Mouse (Mus musculus): ENCODE results near the gene Scd2. TPM values are rescaled to one million over a fixed set of nuclear protein-coding genes. Genes with fewer than 3 reads are reported as not detected.
"Not testable (repeated sequence)": the region's sequence is repeated elsewhere in the genome, so short reads cannot be mapped to it uniquely, and the experiment has no call there.

Gene Scd2
- polyA plus RNA-seq, 1 experiment from 2014 or later, result 298 TPM

- ATAC-seq (replicated peaks; ENCODE audit: insufficient number of reproducible peaks, low FRiP score, low TSS enrichment, low read depth) (no peak), DNase-seq (ENCODE audit: low spot score) (no peak)
- Histone ChIP-seq H3K36me3 (replicated peaks; ENCODE audit: control insufficient read depth, insufficient read depth, low read depth, low read length) (no peaks in the 10 kb centered on the region), H3K4me3 (ENCODE audit: low read depth, low read length) (no peak overlapping the region), H3K9ac (replicated peaks; ENCODE audit: low read length) (no peak overlapping the region), H3K4me1 (ENCODE audit: control insufficient read depth, insufficient read depth, low read length) (no peaks in the 10 kb centered on the region), H3K27ac (replicated peaks; ENCODE audit: low read depth, low read length) (no peak overlapping the region), H3K27me3 (ENCODE audit: control insufficient read depth, insufficient read depth, low read length) (no peaks in the 10 kb centered on the region), H3K9me3 (replicated peaks; ENCODE audit: control insufficient read depth, low read length) (no peaks in the 10 kb centered on the region), H3K4me2 (ENCODE audit: low read depth, low read length) (no peak overlapping the region)
- 92% methylated on average over 5 of the region's 5 CpGs for WGBS
These were observed 16.6 kb upstream of the Scd2 start for GRCm38 (mm10) chr19:44276861-44277260.

DNA sequence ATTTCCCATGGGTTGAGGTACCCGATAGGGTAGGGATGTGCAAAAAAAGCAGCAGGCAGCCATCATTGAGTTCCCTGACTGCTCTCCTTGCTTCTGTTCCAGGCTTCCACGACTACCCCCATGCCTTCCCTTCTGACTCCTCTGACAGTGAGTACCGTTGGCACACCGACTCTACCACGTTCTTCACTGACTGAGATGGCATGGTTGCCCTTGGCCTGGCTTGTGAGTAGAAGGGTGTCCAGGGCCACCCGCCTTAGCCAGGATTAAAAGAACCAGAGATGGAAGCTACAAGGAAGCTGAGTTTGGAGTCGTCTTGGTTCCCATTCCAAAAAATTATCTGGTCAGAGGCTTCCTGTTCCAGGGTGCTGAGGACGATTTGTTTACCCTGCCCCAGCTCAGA, 15.5 kb upstream of the Scd2 start:
- Histone ChIP-seq H3K4me3 (ENCODE audit: low read depth, low read length) (no peak overlapping the region), H3K27ac (replicated peaks; ENCODE audit: low read depth, low read length) (no peak overlapping the region), H3K9me3 (replicated peaks; ENCODE audit: control insufficient read depth, low read length) (no peaks in the 10 kb centered on the region), H3K27me3 (ENCODE audit: control insufficient read depth, insufficient read depth, low read length) (no peaks in the 10 kb centered on the region), H3K36me3 (replicated peaks; ENCODE audit: control insufficient read depth, insufficient read depth, low read depth, low read length) (no peaks in the 10 kb centered on the region), H3K4me2 (ENCODE audit: low read depth, low read length) (no peak overlapping the region), H3K9ac (replicated peaks; ENCODE audit: low read length) (no peak overlapping the region), H3K4me1 (ENCODE audit: control insufficient read depth, insufficient read depth, low read length) (no peaks in the 10 kb centered on the region)
- 87% methylated on average over 8 of the region's 8 CpGs for WGBS
- ATAC-seq (replicated peaks; ENCODE audit: insufficient number of reproducible peaks, low FRiP score, low TSS enrichment, low read depth) (no peak), DNase-seq (ENCODE audit: low spot score) (no peak)

- Histone ChIP-seq H3K4me3 (ENCODE audit: low read depth, low read length) (no peak overlapping the region), H3K36me3 (replicated peaks; ENCODE audit: control insufficient read depth, insufficient read depth, low read depth, low read length) (no peaks in the 10 kb centered on the region), H3K9me3 (replicated peaks; ENCODE audit: control insufficient read depth, low read length) (no peaks in the 10 kb centered on the region), H3K4me2 (ENCODE audit: low read depth, low read length) (no peak overlapping the region), H3K9ac (replicated peaks; ENCODE audit: low read length) (no peak overlapping the region), H3K4me1 (ENCODE audit: control insufficient read depth, insufficient read depth, low read length) (peaks cover 7% of the 10 kb centered on the region), H3K27ac (replicated peaks; ENCODE audit: low read depth, low read length) (no peak overlapping the region), H3K27me3 (ENCODE audit: control insufficient read depth, insufficient read depth, low read length) (no peaks in the 10 kb centered on the region)
- 11% methylated on average over 6 of the region's 6 CpGs for WGBS
- DNase-seq (ENCODE audit: low spot score), result peak; percentile 53
- ATAC-seq (replicated peaks; ENCODE audit: insufficient number of reproducible peaks, low FRiP score, low TSS enrichment, low read depth), result no peak
These were observed 12.7 kb upstream of the Scd2 start for GRCm38 (mm10) chr19:44280755-44281154.

- not testable (repeated sequence) for H3K4me2 ChIP-seq (ENCODE audit: low read depth, low read length); H3K27me3 ChIP-seq (ENCODE audit: control insufficient read depth, insufficient read depth, low read length); H3K9ac ChIP-seq (replicated peaks; ENCODE audit: low read length); ATAC-seq (replicated peaks; ENCODE audit: insufficient number of reproducible peaks, low FRiP score, low TSS enrichment, low read depth); H3K4me3 ChIP-seq (ENCODE audit: low read depth, low read length); H3K27ac ChIP-seq (replicated peaks; ENCODE audit: low read depth, low read length); DNase-seq (ENCODE audit: low spot score); H3K9me3 ChIP-seq (replicated peaks; ENCODE audit: control insufficient read depth, low read length); H3K36me3 ChIP-seq (replicated peaks; ENCODE audit: control insufficient read depth, insufficient read depth, low read depth, low read length); H3K4me1 ChIP-seq (ENCODE audit: control insufficient read depth, insufficient read depth, low read length)
- WGBS, result 26% methylated on average over 1 of the region's 1 CpGs
These were observed 11.5 kb upstream of the Scd2 start for GRCm38 (mm10) chr19:44281825-44282447.

GRCm38 (mm10) chr19:44282534-44283156, 10.8 kb upstream of the Scd2 start:
- WGBS, result 26% methylated on average over 9 of the region's 9 CpGs
- Histone ChIP-seq H3K4me3 (ENCODE audit: low read depth, low read length) (no peak overlapping the region), H3K36me3 (replicated peaks; ENCODE audit: control insufficient read depth, insufficient read depth, low read depth, low read length) (no peaks in the 10 kb centered on the region), H3K4me1 (ENCODE audit: control insufficient read depth, insufficient read depth, low read length) (peaks cover 7% of the 10 kb centered on the region), H3K9me3 (replicated peaks; ENCODE audit: control insufficient read depth, low read length) (no peaks in the 10 kb centered on the region), H3K27ac (replicated peaks; ENCODE audit: low read depth, low read length) (0 out of 2 replicates have a peak overlapping the region, but pooled peaks have one; percentile 16), H3K4me2 (ENCODE audit: low read depth, low read length) (no peak overlapping the region), H3K9ac (replicated peaks; ENCODE audit: low read length) (0 out of 2 replicates have a peak overlapping the region, but pooled peaks have one; percentile 1), H3K27me3 (ENCODE audit: control insufficient read depth, insufficient read depth, low read length) (no peaks in the 10 kb centered on the region)
- no peak for ATAC-seq (replicated peaks; ENCODE audit: insufficient number of reproducible peaks, low FRiP score, low TSS enrichment, low read depth)
- no peak for DNase-seq (ENCODE audit: low spot score)

DNA sequence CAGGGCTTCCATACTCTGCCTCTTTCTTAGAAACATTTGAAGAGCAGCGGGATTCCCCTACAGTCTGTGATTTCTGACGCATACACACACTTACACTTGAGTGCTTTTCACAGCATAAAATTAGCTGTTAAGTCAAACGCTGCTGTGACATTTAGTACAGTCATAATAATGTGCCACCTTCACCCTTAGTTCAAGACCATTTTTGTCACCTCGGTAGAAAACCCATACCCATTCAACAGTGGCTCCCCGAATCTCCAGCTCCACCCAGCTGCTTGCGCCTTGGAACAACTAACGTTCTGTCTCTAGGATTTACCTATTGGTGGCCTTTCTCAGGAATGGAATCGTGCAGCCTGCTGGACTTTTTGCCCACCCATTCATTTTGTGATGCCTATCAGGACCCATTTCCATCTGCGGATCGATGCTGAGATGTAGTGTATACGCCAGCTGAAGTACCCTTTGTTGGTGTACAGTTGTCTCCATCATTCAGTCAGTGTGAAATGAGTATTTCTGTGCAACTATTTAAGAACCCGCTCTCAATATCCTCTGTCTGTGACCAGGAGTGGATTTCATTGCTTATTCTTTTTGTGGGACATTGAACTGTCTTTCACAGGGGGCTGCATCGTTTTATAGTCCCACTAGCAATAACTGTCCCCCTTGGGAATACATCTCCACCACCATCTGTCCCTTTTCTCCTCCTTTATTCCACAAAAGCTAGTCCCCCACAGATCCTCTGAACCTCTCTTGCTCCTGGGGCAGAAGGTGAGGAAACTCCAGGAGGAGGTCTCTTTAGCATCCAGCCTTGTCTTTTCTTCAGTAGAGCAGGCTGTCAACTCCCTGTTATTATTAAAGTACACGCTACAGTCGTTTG, 10.1 kb upstream of the Scd2 start:
- Histone ChIP-seq H3K4me1 (ENCODE audit: control insufficient read depth, insufficient read depth, low read length) (peaks cover 7% of the 10 kb centered on the region), H3K27ac (replicated peaks; ENCODE audit: low read depth, low read length) (peak overlapping the region; percentile 92), H3K4me3 (ENCODE audit: low read depth, low read length) (peak overlapping the region; percentile 21; the same call in 1 of the 2 replicates), H3K4me2 (ENCODE audit: low read depth, low read length) (peak overlapping the region; percentile 62), H3K36me3 (replicated peaks; ENCODE audit: control insufficient read depth, insufficient read depth, low read depth, low read length) (no peaks in the 10 kb centered on the region), H3K27me3 (ENCODE audit: control insufficient read depth, insufficient read depth, low read length) (no peaks in the 10 kb centered on the region), H3K9ac (replicated peaks; ENCODE audit: low read length) (peak overlapping the region; percentile 59), H3K9me3 (replicated peaks; ENCODE audit: control insufficient read depth, low read length) (no peaks in the 10 kb centered on the region)
- WGBS, result 35% methylated on average over 15 of the region's 15 CpGs
- DNase-seq (ENCODE audit: low spot score) (no peak), ATAC-seq (replicated peaks; ENCODE audit: insufficient number of reproducible peaks, low FRiP score, low TSS enrichment, low read depth) (no peak; the same call in 1 of the 2 replicates)

DNA sequence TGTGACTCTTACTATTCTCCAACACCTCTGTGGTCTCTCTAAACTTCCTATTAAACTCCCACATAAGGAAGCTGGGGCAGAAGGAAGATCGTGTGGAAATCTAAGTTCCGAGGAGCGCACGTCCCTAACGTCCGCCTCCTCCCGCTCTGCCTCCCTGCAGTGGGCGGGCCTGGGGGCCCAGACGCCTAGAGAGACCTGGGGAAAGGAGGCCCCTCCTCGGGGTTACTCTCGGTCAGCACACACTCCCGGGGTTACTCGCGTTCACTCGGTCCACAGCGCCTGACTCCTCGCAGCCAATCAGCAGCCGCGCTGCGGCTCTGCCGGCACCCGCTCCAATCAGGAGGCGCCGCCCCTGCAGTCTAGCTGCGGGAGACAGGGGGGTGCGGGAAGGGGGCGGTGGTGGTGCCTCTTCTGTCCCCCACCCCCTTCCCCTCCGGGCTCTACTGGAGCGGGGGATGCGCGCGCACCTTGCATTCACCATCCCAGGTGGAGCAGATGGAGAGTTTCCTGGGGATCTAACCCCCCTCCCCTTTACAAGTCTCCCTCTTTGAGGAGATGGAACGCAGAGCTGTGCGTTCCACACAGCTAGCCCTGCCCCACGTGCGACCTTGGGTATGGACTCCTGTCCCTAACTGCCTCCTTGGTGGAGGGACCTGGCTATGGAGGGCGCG, 9.3 kb upstream of the Scd2 start:
- Histone ChIP-seq H3K9me3 (replicated peaks; ENCODE audit: control insufficient read depth, low read length) (no peaks in the 10 kb centered on the region), H3K4me1 (ENCODE audit: control insufficient read depth, insufficient read depth, low read length) (peaks cover 7% of the 10 kb centered on the region), H3K36me3 (replicated peaks; ENCODE audit: control insufficient read depth, insufficient read depth, low read depth, low read length) (no peaks in the 10 kb centered on the region), H3K4me3 (ENCODE audit: low read depth, low read length) (peak overlapping the region; percentile 33), H3K9ac (replicated peaks; ENCODE audit: low read length) (peak overlapping the region; percentile 59), H3K4me2 (ENCODE audit: low read depth, low read length) (peak overlapping the region; percentile 62), H3K27me3 (ENCODE audit: control insufficient read depth, insufficient read depth, low read length) (no peaks in the 10 kb centered on the region), H3K27ac (replicated peaks; ENCODE audit: low read depth, low read length) (peak overlapping the region; percentile 92)
- ATAC-seq (replicated peaks; ENCODE audit: insufficient number of reproducible peaks, low FRiP score, low TSS enrichment, low read depth) (peak; percentile 99), DNase-seq (ENCODE audit: low spot score) (peak; percentile 97)
- under 1% methylated on average over 38 of the region's 38 CpGs for WGBS
